ENCODE assay signal across 8 mouse cellular contexts in genomic region chr19:8798264-8798946, GRCm38 (mm10). TPM values are rescaled to one million over a fixed set of nuclear protein-coding genes. Genes with fewer than 3 reads are reported as not detected.
DNase-seq lines count a peak whose midpoint lies in the region; ATAC-seq and TF ChIP-seq lines count a peak whose summit lies in the region.

Gene Polr2g, minus strand, starts transcription at chr19:8798577.

- peak; percentile 70 for ATAC-seq in erythroid progenitor cell, adult 5-6 weeks (replicated peaks; ENCODE audit: low FRiP score, poor library complexity, severe bottlenecking)
- ATAC-seq in heart, embryonic 12.5 days (ENCODE audit: insufficient number of reproducible peaks, low FRiP score) = peak; percentile 84
- ATAC-seq in kidney, postnatal 0 days (replicated peaks; ENCODE audit: low FRiP score, low read depth) = peak; percentile 78
- ATAC-seq in liver, embryonic 11.5 days (replicated peaks; ENCODE audit: low FRiP score) = peak; percentile 71
- peak; percentile 73 for ATAC-seq in stomach, embryonic 14.5 days (ENCODE audit: insufficient number of reproducible peaks, insufficient read depth, low FRiP score, low read depth)

- H3K9ac ChIP-seq in heart, embryonic 12.5 days = peak within 1 kb of the TSS; percentile 89
- peak within 1 kb of the TSS; percentile 69 for H3K9ac ChIP-seq in kidney, postnatal 0 days (ENCODE audit: low read depth, low read length)
- H3K9ac ChIP-seq in liver, embryonic 11.5 days (ENCODE audit: low read depth, low read length) = peak within 1 kb of the TSS; percentile 80
- H3K9ac ChIP-seq in stomach, embryonic 14.5 days (replicated peaks; ENCODE audit: low read depth, low read length) = peak within 1 kb of the TSS; percentile 72

- peaks cover 14% of the 10 kb centered on the region for H3K4me1 ChIP-seq in heart, embryonic 12.5 days (replicated peaks)
- H3K4me1 ChIP-seq in kidney, postnatal 0 days (replicated peaks; ENCODE audit: insufficient read depth, low read length) = peaks cover 13% of the 10 kb centered on the region; the same call in 1 of the 2 replicates
- peaks cover 10% of the 10 kb centered on the region for H3K4me1 ChIP-seq in liver, embryonic 11.5 days (replicated peaks; ENCODE audit: control insufficient read depth, insufficient read depth, low read length)
- peaks cover 10% of the 10 kb centered on the region; the same call in 1 of the 2 replicates for H3K4me1 ChIP-seq in stomach, embryonic 14.5 days (ENCODE audit: control insufficient read depth, insufficient read depth, low read length)

- TF ChIP-seq CTCF in kidney, postnatal 0 days (IDR thresholded peaks at IDR 0.05; ENCODE audit: low read depth) = no peak

- no peaks in the 10 kb centered on the region for H3K27me3 ChIP-seq in heart, embryonic 12.5 days (replicated peaks)
- H3K27me3 ChIP-seq in kidney, postnatal 0 days (ENCODE audit: insufficient read depth, low read length) = no peaks in the 10 kb centered on the region
- H3K27me3 ChIP-seq in liver, embryonic 11.5 days (replicated peaks; ENCODE audit: control insufficient read depth, insufficient read depth, low read length) = no peaks in the 10 kb centered on the region
- no peaks in the 10 kb centered on the region for H3K27me3 ChIP-seq in stomach, embryonic 14.5 days (ENCODE audit: control insufficient read depth, insufficient read depth, low read length)

- WGBS in heart, embryonic 12.5 days = 1% methylated on average over 25 of the region's 25 CpGs
- under 1% methylated on average over 25 of the region's 25 CpGs for WGBS in kidney, postnatal 0 days
- 1% methylated on average over 25 of the region's 25 CpGs for WGBS in liver, embryonic 11.5 days
- 1% methylated on average over 25 of the region's 25 CpGs for WGBS in stomach, embryonic 14.5 days

- no peaks in the 10 kb centered on the region for H3K9me3 ChIP-seq in heart, embryonic 12.5 days (replicated peaks)
- no peaks in the 10 kb centered on the region for H3K9me3 ChIP-seq in kidney, postnatal 0 days (replicated peaks; ENCODE audit: low read length)
- H3K9me3 ChIP-seq in liver, embryonic 11.5 days (ENCODE audit: control insufficient read depth, low read length) = no peaks in the 10 kb centered on the region
- no peaks in the 10 kb centered on the region for H3K9me3 ChIP-seq in stomach, embryonic 14.5 days (ENCODE audit: control insufficient read depth, low read depth, low read length)

- DNase-seq in CD4-positive helper T cell, adult 2 months (ENCODE audit: low read depth, low spot score) = peak; percentile 95
- peak; percentile 80 for DNase-seq in brain, embryonic 18.5 days (ENCODE audit: low read depth, low spot score)
- peak; percentile 98 for DNase-seq in kidney, postnatal 0 days (ENCODE audit: low spot score)
- peak; percentile 84 for DNase-seq in liver, embryonic 11.5 days (ENCODE audit: low spot score)
- peak; percentile 92 for DNase-seq in naive thymus-derived CD4-positive, alpha-beta T cell, adult 2 months (ENCODE audit: low read depth)

- H3K4me2 ChIP-seq in heart, embryonic 12.5 days = peak within 1 kb of the TSS; percentile 85
- H3K4me2 ChIP-seq in kidney, postnatal 0 days (ENCODE audit: low read length) = peak within 1 kb of the TSS; percentile 61
- H3K4me2 ChIP-seq in liver, embryonic 11.5 days = peak within 1 kb of the TSS; percentile 75
- H3K4me2 ChIP-seq in stomach, embryonic 14.5 days (replicated peaks; ENCODE audit: low read depth, low read length) = peak within 1 kb of the TSS; percentile 78

- H3K27ac ChIP-seq in heart, embryonic 12.5 days (ENCODE audit: poor library complexity, severe bottlenecking) = peak within 1 kb of the TSS; percentile 69
- peak within 1 kb of the TSS; percentile 71 for H3K27ac ChIP-seq in kidney, postnatal 0 days
- H3K27ac ChIP-seq in liver, embryonic 11.5 days (ENCODE audit: low read depth, low read length) = peak within 1 kb of the TSS; percentile 66
- H3K27ac ChIP-seq in stomach, embryonic 14.5 days (ENCODE audit: low read length) = peak within 1 kb of the TSS; percentile 78; the same call in 1 of the 2 replicates

- H3K4me3 ChIP-seq in heart, embryonic 12.5 days = peak within 1 kb of the TSS; percentile 82
- H3K4me3 ChIP-seq in kidney, postnatal 0 days (replicated peaks; ENCODE audit: low read depth, low read length) = peak within 1 kb of the TSS; percentile 56
- H3K4me3 ChIP-seq in liver, embryonic 11.5 days (ENCODE audit: low read depth, low read length) = peak within 1 kb of the TSS; percentile 80
- peak within 1 kb of the TSS; percentile 86 for H3K4me3 ChIP-seq in stomach, embryonic 14.5 days (ENCODE audit: low read depth, low read length)

- H3K36me3 ChIP-seq in heart, embryonic 12.5 days = peaks cover 28% of the 10 kb centered on the region
- peaks cover 20% of the 10 kb centered on the region for H3K36me3 ChIP-seq in kidney, postnatal 0 days (ENCODE audit: insufficient read depth, low read length)
- peaks cover 18% of the 10 kb centered on the region for H3K36me3 ChIP-seq in liver, embryonic 11.5 days (ENCODE audit: control insufficient read depth, insufficient read depth, low read length)
- H3K36me3 ChIP-seq in stomach, embryonic 14.5 days (ENCODE audit: control insufficient read depth, insufficient read depth, low read length) = peaks cover 19% of the 10 kb centered on the region

RNA-seq across cellular contexts. Expression of gene Polr2g, which starts in this region (rescaled TPM):
- total RNA-seq in erythroid progenitor cell, adult 5-6 weeks (2015; ENCODE audit: low replicate concordance) = 49.0 and 51.2 TPM in 2 replicates
- 16.5 and 25.8 TPM in 2 replicates for total RNA-seq in erythroid progenitor cell, adult 5-6 weeks (2017; ENCODE audit: low replicate concordance)
- 137 and 145 TPM in 2 replicates for polyA plus RNA-seq in heart, embryonic 12.5 days (2016; fragmentation: Nextera tagmentation; extraction: Ambion mirVana)
- polyA plus RNA-seq in kidney, postnatal 0 days (2015; fragmentation: Nextera tagmentation; extraction: Ambion mirVana) = 185 and 187 TPM in 2 replicates
- polyA plus RNA-seq in liver, embryonic 11.5 days (2014; fragmentation: Nextera tagmentation; extraction: Ambion mirVana) = 152 and 159 TPM in 2 replicates
- polyA plus RNA-seq in stomach, embryonic 14.5 days (2014; fragmentation: Nextera tagmentation; extraction: Ambion mirVana) = 140 and 151 TPM in 2 replicates

Comparison
In these comparisons a context has a peak if more than half of its experiments do, and no peak if none do; other contexts are left out.
1. Peak in every context shown above with its lines: DNase-seq, ATAC-seq, H3K4me3 ChIP-seq and H3K27ac ChIP-seq.